ENCODE assay signal across 8 mouse cellular contexts in the genomic region with DNA sequence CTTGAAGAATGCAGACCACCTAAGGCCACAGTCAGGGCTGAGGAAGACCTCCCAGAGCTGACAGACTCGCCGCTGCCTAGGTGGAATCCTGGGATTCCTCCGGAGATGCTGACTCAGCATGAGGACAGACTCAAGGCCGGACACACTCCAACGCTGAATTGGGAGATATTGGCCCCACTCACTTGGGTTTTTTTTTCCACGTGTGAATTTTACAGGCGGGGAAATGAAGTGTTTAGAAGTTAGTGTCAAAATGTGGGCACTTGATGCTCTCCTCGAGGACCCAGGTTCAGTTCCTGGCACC. TPM values are rescaled to one million over a fixed set of nuclear protein-coding genes. Genes with fewer than 3 reads are reported as not detected.
DNase-seq lines count a peak whose midpoint lies in the region; ATAC-seq and TF ChIP-seq lines count a peak whose summit lies in the region.
"Had no signal": no experiment of that assay in that cellular context is flagged by ENCODE, and none has a peak within 500 bp of the region (broad histone marks: within the 10 kb centered on the region; RNA-seq: fewer than 3 reads in every experiment).

No protein-coding gene starts in this region.

- WGBS in forebrain, embryonic 11.5 days, result 32% methylated on average over 8 of the region's 8 CpGs
- 30% methylated on average over 8 of the region's 8 CpGs for WGBS in intestine, embryonic 15.5 days
- WGBS in neural tube, embryonic 12.5 days, result 28% methylated on average over 8 of the region's 8 CpGs

- H3K27ac ChIP-seq in layer of hippocampus, adult 2 months, result no peak overlapping the region
- no peak overlapping the region for H3K27ac ChIP-seq in forebrain, embryonic 11.5 days (ENCODE audit: low read depth, low read length)
- no peak overlapping the region for H3K27ac ChIP-seq in intestine, embryonic 15.5 days
- H3K27ac ChIP-seq in neural tube, embryonic 12.5 days, result no peak overlapping the region
- H3K27ac ChIP-seq: macrophage had no signal

- no peaks in the 10 kb centered on the region for H3K36me3 ChIP-seq in forebrain, embryonic 11.5 days (ENCODE audit: control insufficient read depth, insufficient read depth, low read length)
- H3K36me3 ChIP-seq in intestine, embryonic 15.5 days, result no peaks in the 10 kb centered on the region
- no peaks in the 10 kb centered on the region; the same call in 1 of the 2 replicates for H3K36me3 ChIP-seq in neural tube, embryonic 12.5 days

- no peak for DNase-seq in layer of hippocampus, adult 2 months (ENCODE audit: low spot score in 2 of 2)
- no peak for DNase-seq in layer of hippocampus, adult 18-20 months (ENCODE audit: low spot score in 2 of 2)
- no peak for DNase-seq in forebrain, embryonic 11.5 days (ENCODE audit: low spot score)
- DNase-seq in cerebellum, adult 11-12 months, result no peak
- DNase-seq in layer of hippocampus, adult 9-10 months (ENCODE audit: low spot score), result no peak

- TF ChIP-seq CTCF in layer of hippocampus, adult 2 months (conservative IDR thresholded peaks at IDR 0.05), result no peak

- no peak; the same call in 1 of the 2 replicates for ATAC-seq in forebrain, embryonic 11.5 days (replicated peaks; ENCODE audit: low FRiP score)
- no peak for ATAC-seq in intestine, embryonic 15.5 days
- ATAC-seq in neural tube, embryonic 12.5 days (ENCODE audit: low FRiP score, low read depth), result peak; percentile 37; the same call in 1 of the 2 replicates

- H3K4me2 ChIP-seq in forebrain, embryonic 11.5 days (ENCODE audit: low read depth, low read length, severe bottlenecking), result peak overlapping the region; percentile 48; the same call in 1 of the 2 replicates
- peak overlapping the region; percentile 51 for H3K4me2 ChIP-seq in intestine, embryonic 15.5 days (replicated peaks)
- peak overlapping the region; percentile 47 for H3K4me2 ChIP-seq in neural tube, embryonic 12.5 days (replicated peaks)

- H3K4me3 ChIP-seq in layer of hippocampus, adult 2 months, result peak overlapping the region; percentile 54
- H3K4me3 ChIP-seq in forebrain, embryonic 11.5 days (ENCODE audit: low read depth, low read length), result peak overlapping the region; percentile 14; the same call in 1 of the 2 replicates
- H3K4me3 ChIP-seq in intestine, embryonic 15.5 days (replicated peaks), result no peak overlapping the region
- H3K4me3 ChIP-seq in neural tube, embryonic 12.5 days, result 0 out of 2 replicates have a peak overlapping the region, but pooled peaks have one; percentile 9

- peak overlapping the region; percentile 23; the same call in 1 of the 2 replicates for H3K9ac ChIP-seq in forebrain, embryonic 11.5 days (ENCODE audit: low read length)
- H3K9ac ChIP-seq in intestine, embryonic 15.5 days, result no peak overlapping the region
- no peak overlapping the region for H3K9ac ChIP-seq in neural tube, embryonic 12.5 days

- H3K27me3 ChIP-seq in forebrain, embryonic 11.5 days (ENCODE audit: control insufficient read depth, insufficient read depth, low read length), result no peaks in the 10 kb centered on the region; the same call in 1 of the 2 replicates
- no peaks in the 10 kb centered on the region for H3K27me3 ChIP-seq in intestine, embryonic 15.5 days (replicated peaks)
- H3K27me3 ChIP-seq in neural tube, embryonic 12.5 days (replicated peaks), result peaks cover 4% of the 10 kb centered on the region; the same call in 1 of the 2 replicates

- no peaks in the 10 kb centered on the region for H3K4me1 ChIP-seq in forebrain, embryonic 11.5 days (replicated peaks; ENCODE audit: control insufficient read depth, insufficient read depth, low read length)
- no peaks in the 10 kb centered on the region for H3K4me1 ChIP-seq in intestine, embryonic 15.5 days (replicated peaks)
- H3K4me1 ChIP-seq in neural tube, embryonic 12.5 days, result no peaks in the 10 kb centered on the region

- H3K9me3 ChIP-seq in forebrain, embryonic 11.5 days (ENCODE audit: control insufficient read depth, low read length), result no peaks in the 10 kb centered on the region
- no peaks in the 10 kb centered on the region for H3K9me3 ChIP-seq in intestine, embryonic 15.5 days
- H3K9me3 ChIP-seq in neural tube, embryonic 12.5 days, result no peaks in the 10 kb centered on the region

RNA-seq across cellular contexts. Expression of gene Foxo3, which starts 32.1 kb away (rescaled TPM):
- 10 to 100 TPM; 47.5 to 53.2 TPM for total RNA-seq in layer of hippocampus, adult 2 months (2021)
- 10 to 100 TPM; 51.2 to 55.5 TPM for total RNA-seq in layer of hippocampus, adult 18-20 months (2021)
- polyA plus RNA-seq in forebrain, embryonic 11.5 days (2014; fragmentation: Nextera tagmentation; extraction: Ambion mirVana), result 4.2 and 4.4 TPM in 2 replicates
- polyA plus RNA-seq in intestine, embryonic 15.5 days (2015; fragmentation: Nextera tagmentation; extraction: Ambion mirVana), result 6.4 and 7.6 TPM in 2 replicates
- polyA plus RNA-seq in neural tube, embryonic 12.5 days (2016; fragmentation: Nextera tagmentation; extraction: Ambion mirVana), result 3.4 and 4.3 TPM in 2 replicates
